Mouse (Mus musculus) heart, embryonic 16.5 days (tissue): Measurements from ENCODE around the gene Lsm7. TPM values are rescaled to one million over a fixed set of nuclear protein-coding genes. Genes with fewer than 3 reads are reported as not detected.
A peak's percentile ranks its signal among the peaks of the same experiment; 100 is the strongest.

Source experiments
- ATAC-seq: fragments of 200-750 bp; cut with Nextera tagmentation; replicated peaks from 2 replicates; pipeline ENCODE4 v1.8.0; 2017; ENCODE audit warnings: moderate number of reproducible peaks; ENCODE audit not compliant: insufficient read depth, low FRiP score; ENCODE audit errors: extremely low read depth
- H3K27ac ChIP-seq: fragments of 300-500 bp; sonication (generic); 2 replicates; pipeline ENCODE4 v1.5.1; 2014; ENCODE audit warnings: mild to moderate bottlenecking, low read length, control low read depth, moderate library complexity
- H3K27me3 ChIP-seq: fragments of 300-500 bp; sonication (generic); 2 replicates; pipeline ENCODE4 v1.6.1; 2014; ENCODE audit warnings: low read length, mixed read lengths; ENCODE audit not compliant: control insufficient read depth, insufficient read depth
- H3K36me3 ChIP-seq: fragments of 300-500 bp; sonication (generic); 2 replicates; pipeline ENCODE4 v1.6.1; 2014; ENCODE audit not compliant: control insufficient read depth, insufficient read depth
- H3K4me1 ChIP-seq: fragments of 300-500 bp; sonication (generic); 2 replicates; pipeline ENCODE4 v1.6.1; 2014; ENCODE audit warnings: low read length, mixed read lengths; ENCODE audit not compliant: control insufficient read depth, insufficient read depth
- H3K4me2 ChIP-seq: fragments of 300-500 bp; sonication (generic); 2 replicates; pipeline ENCODE4 v1.6.1; 2014; ENCODE audit warnings: low read depth, mild to moderate bottlenecking, control low read depth, low read length
- H3K4me3 ChIP-seq: fragments of 300-500 bp; sonication (generic); 2 replicates; pipeline ENCODE4 v1.5.1; 2014; ENCODE audit warnings: mild to moderate bottlenecking, control low read depth, low read length
- H3K9ac ChIP-seq: fragments of 300-500 bp; sonication (generic); 2 replicates; pipeline ENCODE4 v1.6.1; 2014; ENCODE audit warnings: low read length, control low read depth
- H3K9me3 ChIP-seq: fragments of 300-500 bp; sonication (generic); replicated peaks from 2 replicates; pipeline ENCODE4 v1.6.1; 2016; ENCODE audit warnings: low read length; ENCODE audit not compliant: control insufficient read depth
- WGBS: fragments of 180-500 bp; shearing (Covaris S2); extraction: QIAGEN DNeasy Blood & Tissue Kit; methylation state at CpG from one replicate; pipeline ENCODE4 v1.1.7; 2014; 5-methylcytosine and 5-hydroxymethylcytosine counted together
- polyA plus RNA-seq: library from polyadenylated mRNA; unstranded; fragments of >200 nt; fragmentation: Nextera tagmentation; extraction: Ambion mirVana; gene quantifications from 2 replicates; pipeline ENCODE4 v1.2.1, GENCODE M21; 2015

The Lsm7 gene
- polyA plus RNA-seq, 1 experiment from 2014 or later: 148 TPM

DNA sequence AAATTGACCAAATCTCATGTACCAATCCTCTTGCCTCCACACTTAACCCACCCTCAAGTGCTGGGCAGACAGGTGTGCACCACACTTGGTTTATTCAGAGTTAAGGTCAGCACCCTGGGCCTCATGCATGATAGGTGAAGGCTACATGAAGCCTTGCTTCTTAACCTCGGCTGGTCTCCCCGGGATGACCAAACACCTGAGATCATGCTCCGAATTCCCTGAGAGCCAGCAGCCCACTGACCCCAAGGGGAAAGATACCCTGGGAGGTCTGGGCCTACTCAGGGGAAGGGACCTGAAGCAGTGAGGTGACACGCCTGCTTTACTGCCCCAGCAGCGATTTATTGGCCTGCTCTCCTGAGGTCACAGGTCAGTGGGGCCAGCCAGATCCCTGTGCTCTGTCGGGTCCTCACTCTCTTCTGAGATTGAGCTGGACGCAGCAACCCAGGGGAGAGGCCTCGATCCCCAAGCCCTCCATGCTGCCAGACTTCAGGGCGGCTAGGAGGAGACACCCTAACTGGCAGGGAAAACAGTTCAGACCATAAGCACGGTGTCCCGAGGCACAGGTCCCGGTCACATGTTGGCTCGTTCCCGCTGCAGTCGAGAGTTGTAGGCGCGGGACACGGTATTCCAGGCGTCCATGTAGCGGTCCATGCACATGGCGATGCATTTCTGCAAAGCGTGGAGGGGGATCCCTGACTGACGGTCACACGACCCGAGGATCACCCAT, 44.7 kb upstream of the Lsm7 start:
- H3K36me3 ChIP-seq: peaks cover 23% of the 10 kb centered on the region
- H3K4me2 ChIP-seq: peak overlapping the region; percentile 95
- H3K4me3 ChIP-seq: peak overlapping the region; percentile 98
- WGBS: 16% methylated on average over 25 of the region's 25 CpGs
- no peaks in the 10 kb centered on the region for H3K27me3 ChIP-seq
- peaks cover 10% of the 10 kb centered on the region for H3K4me1 ChIP-seq
- peak overlapping the region; percentile 84; the same call in 1 of the 2 replicates for H3K27ac ChIP-seq
- H3K9me3 ChIP-seq: no peaks in the 10 kb centered on the region
- H3K9ac ChIP-seq: peak overlapping the region; percentile 93
- no peak for ATAC-seq

GRCm38 (mm10) chr10:80899074-80899473, 44.1 kb upstream of the Lsm7 start:
- Histone ChIP-seq H3K4me3 (no peak overlapping the region), H3K27me3 (no peaks in the 10 kb centered on the region), H3K9ac (no peak overlapping the region), H3K27ac (no peak overlapping the region), H3K36me3 (peaks cover 18% of the 10 kb centered on the region), H3K4me2 (no peak overlapping the region), H3K4me1 (peaks cover 10% of the 10 kb centered on the region), H3K9me3 (no peaks in the 10 kb centered on the region)
- no peak for ATAC-seq
- 87% methylated on average over 8 of the region's 8 CpGs for WGBS

- peaks cover 8% of the 10 kb centered on the region for H3K36me3 ChIP-seq
- H3K27me3 ChIP-seq: no peaks in the 10 kb centered on the region
- H3K27ac ChIP-seq: no peak overlapping the region
- peak overlapping the region; percentile 38 for H3K4me2 ChIP-seq
- peaks cover 10% of the 10 kb centered on the region for H3K4me1 ChIP-seq
- 28% methylated on average over 41 of the region's 41 CpGs for WGBS
- peak overlapping the region; percentile 31; the same call in 1 of the 2 replicates for H3K9ac ChIP-seq
- no peak overlapping the region for H3K4me3 ChIP-seq
- H3K9me3 ChIP-seq: no peaks in the 10 kb centered on the region
- ATAC-seq: no peak
These were observed 43.0 kb upstream of the Lsm7 start for GRCm38 (mm10) chr10:80897861-80898510.

GRCm38 (mm10) chr10:80896581-80897485, 41.8 kb upstream of the Lsm7 start:
- ATAC-seq: no peak
- WGBS: 69% methylated on average over 24 of the region's 24 CpGs
- no peak overlapping the region for H3K4me2 ChIP-seq
- H3K9ac ChIP-seq: no peak overlapping the region
- H3K4me1 ChIP-seq: peaks cover 10% of the 10 kb centered on the region
- no peak overlapping the region for H3K4me3 ChIP-seq
- H3K9me3 ChIP-seq: no peaks in the 10 kb centered on the region
- peaks cover 5% of the 10 kb centered on the region for H3K36me3 ChIP-seq
- no peaks in the 10 kb centered on the region for H3K27me3 ChIP-seq
- no peak overlapping the region for H3K27ac ChIP-seq

DNA sequence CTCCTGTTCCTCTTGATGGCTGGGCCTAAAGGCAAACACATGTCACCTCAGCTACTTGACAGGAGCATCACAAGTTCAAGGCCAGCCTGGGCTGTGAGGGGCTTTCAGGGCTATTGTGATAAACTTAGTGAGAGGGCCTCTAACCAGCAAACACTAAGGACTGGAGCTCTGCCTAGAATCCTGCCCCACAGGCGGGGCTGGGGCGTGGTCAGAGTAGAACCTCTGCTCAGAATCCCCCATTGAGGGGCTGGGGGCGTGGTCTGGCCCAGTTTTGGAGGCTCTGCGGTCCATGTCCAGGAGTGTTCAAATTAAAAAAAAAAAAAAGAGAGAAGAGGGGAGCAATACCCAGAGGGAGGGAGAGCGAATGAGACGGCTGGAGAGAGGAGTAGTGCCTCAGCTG, 40.7 kb upstream of the Lsm7 start:
- no peak for ATAC-seq
- no peak overlapping the region for H3K4me3 ChIP-seq
- 82% methylated on average over 6 of the region's 6 CpGs for WGBS

DNA sequence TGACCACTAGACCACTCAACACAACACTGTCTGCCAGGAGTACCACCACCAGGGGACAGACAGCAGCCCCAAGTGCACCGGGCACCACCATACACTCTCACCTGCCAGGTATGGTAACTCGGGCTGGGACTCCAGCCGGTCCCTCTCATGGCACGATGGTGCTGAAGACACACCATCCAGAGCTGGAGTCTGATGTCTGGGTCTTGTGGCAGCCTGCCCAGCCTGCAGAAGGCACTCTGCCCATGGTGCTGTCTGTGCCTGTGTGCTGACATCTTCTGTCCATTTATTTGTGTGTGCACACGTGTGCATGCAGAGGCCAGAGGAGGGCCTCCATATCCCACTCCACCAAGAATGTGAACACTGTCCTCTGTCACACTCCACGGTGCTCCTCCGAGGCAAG, 40.1 kb upstream of the Lsm7 start:
- peaks cover 2% of the 10 kb centered on the region; the same call in 1 of the 2 replicates for H3K27me3 ChIP-seq
- no peak overlapping the region for H3K4me3 ChIP-seq
- 77% methylated on average over 7 of the region's 7 CpGs for WGBS
- no peak overlapping the region for H3K27ac ChIP-seq
- no peaks in the 10 kb centered on the region for H3K9me3 ChIP-seq
- H3K4me2 ChIP-seq: no peak overlapping the region
- H3K9ac ChIP-seq: no peak overlapping the region
- H3K4me1 ChIP-seq: peaks cover 7% of the 10 kb centered on the region
- no peak for ATAC-seq
- peaks cover 5% of the 10 kb centered on the region for H3K36me3 ChIP-seq

More for the DNA sequence above, 40.7 kb upstream of the Lsm7 start:
- Histone ChIP-seq H3K4me1 (peaks cover 7% of the 10 kb centered on the region), H3K9ac (no peak overlapping the region), H3K27me3 (no peaks in the 10 kb centered on the region), H3K27ac (no peak overlapping the region), H3K4me2 (no peak overlapping the region), H3K9me3 (no peaks in the 10 kb centered on the region), H3K36me3 (peaks cover 5% of the 10 kb centered on the region)

- no peak overlapping the region for H3K4me2 ChIP-seq
- no peaks in the 10 kb centered on the region for H3K9me3 ChIP-seq
- no peak overlapping the region for H3K4me3 ChIP-seq
- H3K27me3 ChIP-seq: peaks cover 23% of the 10 kb centered on the region
- WGBS: 30% methylated on average over 11 of the region's 11 CpGs
- peaks cover 5% of the 10 kb centered on the region for H3K4me1 ChIP-seq
- H3K27ac ChIP-seq: no peak overlapping the region
- H3K36me3 ChIP-seq: no peaks in the 10 kb centered on the region
- no peak overlapping the region for H3K9ac ChIP-seq
- peak; percentile 75; the same call in 1 of the 2 replicates for ATAC-seq
These were observed 32.2 kb upstream of the Lsm7 start for GRCm38 (mm10) chr10:80887181-80887580.

DNA sequence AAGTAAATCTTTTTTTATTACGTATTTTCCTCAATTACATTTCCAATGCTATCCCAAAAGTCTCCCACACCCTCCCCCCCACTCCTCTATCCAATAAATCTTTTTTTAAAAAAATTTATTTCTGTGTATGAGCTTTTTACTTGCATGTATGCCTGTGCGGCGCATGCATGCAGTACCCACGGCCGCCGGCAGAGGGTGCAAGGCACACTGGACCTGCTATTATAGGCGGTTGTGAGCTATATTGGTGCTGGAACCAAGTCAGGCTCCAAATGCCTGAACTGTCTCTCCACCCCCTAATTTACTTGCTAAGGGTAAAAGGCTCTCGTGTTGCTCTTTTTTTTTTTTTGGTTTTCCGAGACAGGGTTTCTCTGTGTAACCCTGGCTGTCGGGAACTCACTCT, 26.3 kb upstream of the Lsm7 start:
- H3K4me1 ChIP-seq: peaks cover 7% of the 10 kb centered on the region
- H3K4me2 ChIP-seq: no peak overlapping the region
- no peak overlapping the region for H3K9ac ChIP-seq
- no peak overlapping the region for H3K4me3 ChIP-seq
- ATAC-seq: no peak
- no peaks in the 10 kb centered on the region for H3K9me3 ChIP-seq
- 25% methylated on average over 10 of the region's 10 CpGs for WGBS
- H3K27ac ChIP-seq: no peak overlapping the region
- no peaks in the 10 kb centered on the region for H3K36me3 ChIP-seq
- no peaks in the 10 kb centered on the region for H3K27me3 ChIP-seq
